Mouse (Mus musculus): Measurements from ENCODE around the gene Olfr239.

DNA sequence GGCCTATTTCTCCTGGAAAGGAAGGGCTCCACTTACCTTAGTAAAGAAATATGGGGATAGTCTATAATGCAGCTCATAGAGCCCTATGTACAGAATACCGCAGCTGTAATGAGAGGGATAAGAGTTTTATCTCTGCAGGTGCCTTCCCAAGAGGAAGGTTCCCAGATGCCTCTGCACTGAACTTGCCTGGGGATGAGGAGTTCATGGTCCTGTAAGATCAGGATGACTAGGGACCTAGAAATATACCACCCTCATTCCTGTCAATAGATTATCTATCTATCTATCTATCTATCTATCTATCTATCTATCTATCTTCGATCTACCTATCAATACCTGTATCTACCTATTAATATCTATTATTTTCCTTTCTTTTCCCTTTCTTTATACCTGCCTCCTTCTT is 30.5 kb downstream of the Olfr239 start, which contains the start of gene Olfr1564:
- TF ChIP-seq EP300 (optimal IDR thresholded peaks at IDR 0.05) (no peak), CTCF (IDR thresholded peaks at IDR 0.05; ENCODE audit: low read depth) (no peak)
